Mouse (Mus musculus): ENCODE results near the gene Tbc1d5. TPM values are rescaled to one million over a fixed set of nuclear protein-coding genes. Genes with fewer than 3 reads are reported as not detected.
A peak's percentile ranks its signal among the peaks of the same experiment; 100 is the strongest.

Gene Tbc1d5
- polyA plus RNA-seq, 1 experiment from 2014 or later = 11.8 TPM

- H3K4me3 ChIP-seq = no peak overlapping the region
- no peaks in the 10 kb centered on the region for H3K36me3 ChIP-seq (replicated peaks)
- H3K4me1 ChIP-seq = peaks cover 4% of the 10 kb centered on the region; the same call in 1 of the 2 replicates
- H3K27ac ChIP-seq (replicated peaks) = no peak overlapping the region
- no peaks in the 10 kb centered on the region for H3K9me3 ChIP-seq
- DNase-seq (ENCODE audit: low spot score) = no peak
- H3K27me3 ChIP-seq (replicated peaks; ENCODE audit: low read depth, poor library complexity, severe bottlenecking) = no peaks in the 10 kb centered on the region
- 81% methylated on average over 1 of the region's 1 CpGs for WGBS
These were observed 327.8 kb downstream of the Tbc1d5 start for GRCm38 (mm10) chr17:50851382-50851781.

GRCm38 (mm10) chr17:50814089-50814488 lies 365.1 kb downstream of the Tbc1d5 start:
- Histone ChIP-seq H3K27ac (replicated peaks) (no peak overlapping the region), H3K9me3 (no peaks in the 10 kb centered on the region), H3K4me1 (no peaks in the 10 kb centered on the region), H3K36me3 (replicated peaks) (no peaks in the 10 kb centered on the region), H3K27me3 (replicated peaks; ENCODE audit: low read depth, poor library complexity, severe bottlenecking) (no peaks in the 10 kb centered on the region), H3K4me3 (no peak overlapping the region)
- 61% methylated on average over 1 of the region's 1 CpGs for WGBS
- no peak for DNase-seq (ENCODE audit: low spot score)

GRCm38 (mm10) chr17:50813580-50813979 lies 365.6 kb downstream of the Tbc1d5 start:
- H3K9me3 ChIP-seq = no peaks in the 10 kb centered on the region
- no peak overlapping the region for H3K27ac ChIP-seq (replicated peaks)
- H3K36me3 ChIP-seq (replicated peaks) = no peaks in the 10 kb centered on the region
- no peaks in the 10 kb centered on the region for H3K4me1 ChIP-seq
- 91% methylated on average over 6 of the region's 6 CpGs for WGBS
- H3K27me3 ChIP-seq (replicated peaks; ENCODE audit: low read depth, poor library complexity, severe bottlenecking) = no peaks in the 10 kb centered on the region
- no peak for DNase-seq (ENCODE audit: low spot score)
- no peak overlapping the region for H3K4me3 ChIP-seq

- H3K4me3 ChIP-seq = no peak overlapping the region
- no peak for DNase-seq (ENCODE audit: low spot score)
These were observed 373.5 kb downstream of the Tbc1d5 start for GRCm38 (mm10) chr17:50805631-50806030.

GRCm38 (mm10) chr17:50803234-50803633 lies 375.9 kb downstream of the Tbc1d5 start:
- DNase-seq (ENCODE audit: low spot score) = no peak
- Histone ChIP-seq H3K9me3 (no peaks in the 10 kb centered on the region), H3K4me1 (no peaks in the 10 kb centered on the region), H3K4me3 (no peak overlapping the region), H3K27ac (replicated peaks) (no peak overlapping the region), H3K36me3 (replicated peaks) (no peaks in the 10 kb centered on the region), H3K27me3 (replicated peaks; ENCODE audit: low read depth, poor library complexity, severe bottlenecking) (no peaks in the 10 kb centered on the region)
- WGBS = 87% methylated on average over 6 of the region's 6 CpGs

More at GRCm38 (mm10) chr17:50805631-50806030, 373.5 kb downstream of the Tbc1d5 start:
- no peaks in the 10 kb centered on the region for H3K9me3 ChIP-seq
- no peaks in the 10 kb centered on the region for H3K4me1 ChIP-seq
- no peak overlapping the region for H3K27ac ChIP-seq (replicated peaks)
- no peaks in the 10 kb centered on the region for H3K36me3 ChIP-seq (replicated peaks)
- no peaks in the 10 kb centered on the region for H3K27me3 ChIP-seq (replicated peaks; ENCODE audit: low read depth, poor library complexity, severe bottlenecking)
- 88% methylated on average over 1 of the region's 1 CpGs for WGBS

- 85% methylated on average over 8 of the region's 8 CpGs for WGBS
- Histone ChIP-seq H3K4me1 (no peaks in the 10 kb centered on the region), H3K27ac (replicated peaks) (no peak overlapping the region), H3K36me3 (replicated peaks) (no peaks in the 10 kb centered on the region), H3K27me3 (replicated peaks; ENCODE audit: low read depth, poor library complexity, severe bottlenecking) (no peaks in the 10 kb centered on the region), H3K4me3 (no peak overlapping the region), H3K9me3 (no peaks in the 10 kb centered on the region)
- no peak for DNase-seq (ENCODE audit: low spot score)
These were observed 376.8 kb downstream of the Tbc1d5 start for GRCm38 (mm10) chr17:50802380-50802779.

GRCm38 (mm10) chr17:50795445-50796095 lies 383.6 kb downstream of the Tbc1d5 start:
- WGBS = 72% methylated on average over 6 of the region's 6 CpGs
- DNase-seq (ENCODE audit: low spot score) = peak; percentile 58
- Histone ChIP-seq H3K27ac (replicated peaks) (no peak overlapping the region), H3K36me3 (replicated peaks) (no peaks in the 10 kb centered on the region), H3K9me3 (no peaks in the 10 kb centered on the region), H3K27me3 (replicated peaks; ENCODE audit: low read depth, poor library complexity, severe bottlenecking) (no peaks in the 10 kb centered on the region), H3K4me1 (no peaks in the 10 kb centered on the region), H3K4me3 (no peak overlapping the region)

GRCm38 (mm10) chr17:50791671-50792070 lies 387.5 kb downstream of the Tbc1d5 start:
- Histone ChIP-seq H3K9me3 (no peaks in the 10 kb centered on the region), H3K4me1 (no peaks in the 10 kb centered on the region), H3K27me3 (replicated peaks; ENCODE audit: low read depth, poor library complexity, severe bottlenecking) (no peaks in the 10 kb centered on the region), H3K27ac (replicated peaks) (no peak overlapping the region), H3K36me3 (replicated peaks) (no peaks in the 10 kb centered on the region), H3K4me3 (no peak overlapping the region)
- 88% methylated on average over 2 of the region's 2 CpGs for WGBS
- DNase-seq (ENCODE audit: low spot score) = no peak

- H3K9me3 ChIP-seq = no peaks in the 10 kb centered on the region
- 97% methylated on average over 4 of the region's 4 CpGs for WGBS
- no peaks in the 10 kb centered on the region for H3K27me3 ChIP-seq (replicated peaks; ENCODE audit: low read depth, poor library complexity, severe bottlenecking)
- no peak overlapping the region for H3K27ac ChIP-seq (replicated peaks)
- DNase-seq (ENCODE audit: low spot score) = no peak
- no peaks in the 10 kb centered on the region for H3K4me1 ChIP-seq
- no peaks in the 10 kb centered on the region for H3K36me3 ChIP-seq (replicated peaks)
- no peak overlapping the region for H3K4me3 ChIP-seq
These were observed 390.3 kb downstream of the Tbc1d5 start for GRCm38 (mm10) chr17:50788835-50789234.

- H3K9me3 ChIP-seq = no peaks in the 10 kb centered on the region
- no peak overlapping the region for H3K4me3 ChIP-seq
- H3K27ac ChIP-seq (replicated peaks) = no peak overlapping the region
- no peaks in the 10 kb centered on the region for H3K36me3 ChIP-seq (replicated peaks)
- DNase-seq (ENCODE audit: low spot score) = no peak
- no peaks in the 10 kb centered on the region for H3K27me3 ChIP-seq (replicated peaks; ENCODE audit: low read depth, poor library complexity, severe bottlenecking)
- WGBS = 87% methylated on average over 3 of the region's 3 CpGs
- H3K4me1 ChIP-seq = no peaks in the 10 kb centered on the region
These were observed 403.9 kb downstream of the Tbc1d5 start for GRCm38 (mm10) chr17:50775247-50775646.

GRCm38 (mm10) chr17:50764387-50764786 lies 414.8 kb downstream of the Tbc1d5 start:
- Histone ChIP-seq H3K27ac (replicated peaks) (no peak overlapping the region), H3K9me3 (no peaks in the 10 kb centered on the region), H3K27me3 (replicated peaks; ENCODE audit: low read depth, poor library complexity, severe bottlenecking) (no peaks in the 10 kb centered on the region), H3K4me1 (0 out of 2 replicates have a peak, but pooled peaks cover 4% of the 10 kb centered on the region), H3K36me3 (replicated peaks) (no peaks in the 10 kb centered on the region), H3K4me3 (no peak overlapping the region)
- DNase-seq (ENCODE audit: low spot score) = no peak
- 94% methylated on average over 7 of the region's 7 CpGs for WGBS

- H3K4me3 ChIP-seq = no peak overlapping the region
- H3K36me3 ChIP-seq (replicated peaks) = no peaks in the 10 kb centered on the region
- DNase-seq (ENCODE audit: low spot score) = no peak
- no peak overlapping the region for H3K27ac ChIP-seq (replicated peaks)
- 82% methylated on average over 5 of the region's 5 CpGs for WGBS
- H3K9me3 ChIP-seq = no peaks in the 10 kb centered on the region
- 0 out of 2 replicates have a peak, but pooled peaks cover 4% of the 10 kb centered on the region for H3K4me1 ChIP-seq
- no peaks in the 10 kb centered on the region for H3K27me3 ChIP-seq (replicated peaks; ENCODE audit: low read depth, poor library complexity, severe bottlenecking)
These were observed 415.7 kb downstream of the Tbc1d5 start for GRCm38 (mm10) chr17:50763407-50763806.

- DNase-seq (ENCODE audit: low spot score) = no peak
- WGBS = 89% methylated on average over 5 of the region's 5 CpGs
- H3K27me3 ChIP-seq (replicated peaks; ENCODE audit: low read depth, poor library complexity, severe bottlenecking) = no peaks in the 10 kb centered on the region
- 0 out of 2 replicates have a peak, but pooled peaks cover 4% of the 10 kb centered on the region for H3K4me1 ChIP-seq
- no peaks in the 10 kb centered on the region for H3K36me3 ChIP-seq (replicated peaks)
- H3K27ac ChIP-seq (replicated peaks) = no peak overlapping the region
- no peaks in the 10 kb centered on the region for H3K9me3 ChIP-seq
- no peak overlapping the region for H3K4me3 ChIP-seq
These were observed 416.9 kb downstream of the Tbc1d5 start for GRCm38 (mm10) chr17:50762231-50762630.

All from embryonic facial prominence, embryonic 10.5 days (tissue).